Mouse (Mus musculus): ENCODE measurements around the gene Fgf15. TPM values are rescaled to one million over a fixed set of nuclear protein-coding genes. Genes with fewer than 3 reads are reported as not detected.

Gene Fgf15
- total and polyA plus RNA-seq, 3 experiments = 16.6 to 19.1 TPM; not detected in 1

DNA sequence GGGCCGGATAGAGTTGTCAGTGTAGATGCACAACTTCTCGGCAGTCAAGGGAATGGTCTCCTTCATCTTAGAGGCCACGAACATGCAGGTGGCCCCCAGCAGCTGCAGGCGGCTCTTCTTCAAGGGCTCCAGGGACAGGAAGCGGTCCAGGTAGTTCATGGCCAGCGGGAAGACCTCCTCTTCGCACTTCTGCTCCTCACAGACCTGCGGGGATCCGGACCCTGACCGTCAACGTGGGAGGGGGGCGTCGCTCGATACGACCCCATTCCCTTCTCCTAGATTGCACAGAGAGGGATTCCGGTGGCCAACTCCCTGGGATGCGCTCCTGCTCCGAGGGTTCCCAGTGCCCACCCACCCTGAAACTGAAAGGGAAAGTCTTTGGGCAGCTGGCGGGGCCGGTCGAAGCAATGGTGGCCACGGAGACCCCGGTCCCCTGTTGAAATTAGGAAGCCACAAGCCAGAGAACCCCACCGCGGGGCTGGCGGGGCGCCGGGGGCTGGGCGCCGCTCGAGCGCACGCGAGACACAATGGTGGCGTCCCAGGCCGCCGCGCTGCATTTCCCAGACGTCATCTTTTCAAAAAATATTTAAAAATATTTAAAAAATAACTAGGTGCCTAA, 41.7 kb downstream of the Fgf15 start:
- DNase-seq (ENCODE audit: low read depth, low spot score) = no peak
- Histone ChIP-seq H3K27ac (ENCODE audit: control insufficient read depth, low read depth, low read length) (no peak overlapping the region), H3K9me3 (replicated peaks; ENCODE audit: insufficient read depth, low read length) (no peaks in the 10 kb centered on the region), H3K79me2 (ENCODE audit: control insufficient read depth, insufficient read depth, low read length, poor library complexity) (no peaks in the 10 kb centered on the region), H3K4me3 (ENCODE audit: control insufficient read depth in 1 of 2, insufficient read depth in 1 of 2, low read depth in 2 of 2, low read length in 2 of 2) (no peak overlapping the region), H3K4me1 (ENCODE audit: control insufficient read depth in 1 of 2, insufficient read depth in 2 of 2, low read length in 2 of 2) (no peaks in the 10 kb centered on the region), H3K27me3 (ENCODE audit: control insufficient read depth in 1 of 2, insufficient read depth in 2 of 2, low read length in 2 of 2) (no peaks in the 10 kb centered on the region), H3K9ac (ENCODE audit: control insufficient read depth, low read depth, low read length, poor library complexity, severe bottlenecking) (no peak overlapping the region), H3K36me3 (ENCODE audit: control insufficient read depth in 1 of 2, insufficient read depth in 2 of 2, low read length in 2 of 2) (no peaks in the 10 kb centered on the region)
- no peak for TF ChIP-seq POLR2A (IDR thresholded peaks at IDR 0.05; ENCODE audit: control insufficient read depth in 1 of 2, insufficient read depth in 1 of 2, low read depth in 1 of 2, low read length in 2 of 2, poor library complexity in 1 of 2)
- no peak for TF ChIP-seq MEF2A (IDR thresholded peaks at IDR 0.05; ENCODE audit: extremely low read depth, insufficient replicate concordance, low read depth, low read length, poor library complexity, severe bottlenecking)
- no peak for TF ChIP-seq MAFK (IDR thresholded peaks at IDR 0.05; ENCODE audit: borderline replicate concordance, low read depth, low read length)
- TF ChIP-seq TCF12 (IDR thresholded peaks at IDR 0.05; ENCODE audit: low read depth, low read length) = no peak
- TF ChIP-seq MAX (IDR thresholded peaks at IDR 0.05; ENCODE audit: low read length) = no peak
- TF ChIP-seq HCFC1 (IDR thresholded peaks at IDR 0.05; ENCODE audit: low read depth, low read length) = no peak
- no peak for TF ChIP-seq RCOR1 (IDR thresholded peaks at IDR 0.05; ENCODE audit: low read depth, low read length)
- no peak for TF ChIP-seq UBTF (IDR thresholded peaks at IDR 0.05; ENCODE audit: borderline replicate concordance, insufficient read depth, low read depth, low read length)
- TF ChIP-seq SIN3A (IDR thresholded peaks at IDR 0.05; ENCODE audit: low read length) = no peak
- no peak for TF ChIP-seq CTCF (IDR thresholded peaks at IDR 0.05 in 2 of 3, conservative IDR thresholded peaks at IDR 0.05 in 1 of 3; ENCODE audit: control insufficient read depth in 1 of 3, insufficient read depth in 1 of 3, low read depth in 2 of 3, low read length in 3 of 3, poor library complexity in 1 of 3, severe bottlenecking in 1 of 3)
- no peak for TF ChIP-seq POLR2AphosphoS5 (IDR thresholded peaks at IDR 0.05; ENCODE audit: borderline replicate concordance, low read depth, low read length)
- TF ChIP-seq SMC3 (IDR thresholded peaks at IDR 0.05; ENCODE audit: low read depth, low read length) = no peak
- no peak for TF ChIP-seq ETS1 (IDR thresholded peaks at IDR 0.05; ENCODE audit: low read depth, low read length)
- no peak for TF ChIP-seq CHD2 (IDR thresholded peaks at IDR 0.05; ENCODE audit: low read length)
- no peak for TF ChIP-seq EP300 (IDR thresholded peaks at IDR 0.05; ENCODE audit: low read depth in 1 of 2, low read length in 2 of 2)
- TF ChIP-seq ZC3H11A (IDR thresholded peaks at IDR 0.05; ENCODE audit: low read depth, low read length) = no peak
- no peak for TF ChIP-seq ZMIZ1 (IDR thresholded peaks at IDR 0.05; ENCODE audit: low read depth, low read length)
- TF ChIP-seq MYB (IDR thresholded peaks at IDR 0.05; ENCODE audit: low read depth, low read length) = no peak
- no peak for TF ChIP-seq BHLHE40 (IDR thresholded peaks at IDR 0.05; ENCODE audit: borderline replicate concordance, low read depth, low read length)
- TF ChIP-seq CHD1 (IDR thresholded peaks at IDR 0.05; ENCODE audit: low read depth, low read length) = no peak
